Mouse (Mus musculus) embryonic facial prominence, embryonic 12.5 days (tissue): ENCODE results near the gene 1700030J22Rik. TPM values are rescaled to one million over a fixed set of nuclear protein-coding genes. Genes with fewer than 3 reads are reported as not detected.
A peak's percentile ranks its signal among the peaks of the same experiment; 100 is the strongest.

ENCODE experiments used
- ATAC-seq: fragments of 200-750 bp; cut with Nextera tagmentation; 2 replicates; pipeline ENCODE4 v1.8.0; 2017; ENCODE audit not compliant: insufficient number of reproducible peaks, insufficient read depth, low FRiP score, low TSS enrichment
- H3K27ac ChIP-seq: fragments of 300-500 bp; sonication (generic); 2 replicates; pipeline ENCODE4 v1.5.1; 2016; ENCODE audit warnings: mild to moderate bottlenecking
- H3K27me3 ChIP-seq: fragments of 300-500 bp; sonication (generic); 2 replicates; pipeline ENCODE4 v1.6.1; 2016; ENCODE audit warnings: mild to moderate bottlenecking, moderate library complexity
- H3K36me3 ChIP-seq: fragments of 300-500 bp; sonication (generic); 2 replicates; pipeline ENCODE4 v1.6.1; 2016; ENCODE audit warnings: mild to moderate bottlenecking
- H3K4me1 ChIP-seq: fragments of 300-500 bp; sonication (generic); 2 replicates; pipeline ENCODE4 v1.6.1; 2016
- H3K4me2 ChIP-seq: fragments of 300-500 bp; sonication (generic); replicated peaks from 2 replicates; pipeline ENCODE4 v1.6.1; 2016; ENCODE audit warnings: mild to moderate bottlenecking, moderate library complexity
- H3K4me3 ChIP-seq: fragments of 300-500 bp; sonication (generic); 2 replicates; pipeline ENCODE4 v1.5.1; 2016; ENCODE audit warnings: mild to moderate bottlenecking
- H3K9ac ChIP-seq: fragments of 300-500 bp; sonication (generic); 2 replicates; pipeline ENCODE4 v1.6.1; 2016; ENCODE audit warnings: mild to moderate bottlenecking, moderate library complexity
- H3K9me3 ChIP-seq: fragments of 300-500 bp; sonication (generic); 2 replicates; pipeline ENCODE4 v1.6.1; 2016; ENCODE audit warnings: mild to moderate bottlenecking, moderate library complexity
- WGBS: fragments of 180-500 bp; shearing (Covaris S2); methylation state at CpG from one replicate; pipeline ENCODE4 v1.1.7; 2016; 5-methylcytosine and 5-hydroxymethylcytosine counted together
- polyA plus RNA-seq: library from polyadenylated mRNA; unstranded; fragments of >200 nt; fragmentation: Nextera tagmentation; extraction: Ambion mirVana; gene quantifications from 2 replicates; pipeline ENCODE4 v1.2.1, GENCODE M21; 2016

Gene 1700030J22Rik
- polyA plus RNA-seq = 2.3 and 2.6 TPM in 2 replicates

GRCm38 (mm10) chr8:116978631-116979256 lies at the start of gene 1700030J22Rik:
TSS of gene 1700030J22Rik (minus strand) at chr8:116978959.
- 0 out of 2 replicates have a peak within 1 kb of the TSS, but pooled peaks have one; percentile 0 for H3K27ac ChIP-seq
- peak; percentile 99 for ATAC-seq
- no peaks in the 10 kb centered on the region for H3K27me3 ChIP-seq
- peak within 1 kb of the TSS; percentile 64 for H3K4me3 ChIP-seq
- H3K36me3 ChIP-seq = peaks cover 18% of the 10 kb centered on the region
- H3K9me3 ChIP-seq = no peaks in the 10 kb centered on the region
- H3K4me2 ChIP-seq = peak within 1 kb of the TSS; percentile 59
- under 1% methylated on average over 46 of the region's 46 CpGs for WGBS
- H3K9ac ChIP-seq = peak within 1 kb of the TSS; percentile 31
- peaks cover 9% of the 10 kb centered on the region; the same call in 1 of the 2 replicates for H3K4me1 ChIP-seq

GRCm38 (mm10) chr8:117027601-117028000 lies 48.8 kb upstream of the 1700030J22Rik start:
- H3K4me3 ChIP-seq = no peak overlapping the region
- no peak overlapping the region for H3K27ac ChIP-seq
- ATAC-seq = no peak
- H3K9ac ChIP-seq = no peak overlapping the region
- H3K4me1 ChIP-seq = no peaks in the 10 kb centered on the region
- H3K9me3 ChIP-seq = no peaks in the 10 kb centered on the region
- no peaks in the 10 kb centered on the region for H3K27me3 ChIP-seq
- H3K4me2 ChIP-seq = no peak overlapping the region
- no peaks in the 10 kb centered on the region for H3K36me3 ChIP-seq
- WGBS = 86% methylated on average over 5 of the region's 5 CpGs

GRCm38 (mm10) chr8:117022297-117022993 lies 43.7 kb upstream of the 1700030J22Rik start:
- H3K27ac ChIP-seq = no peak overlapping the region
- no peak overlapping the region for H3K4me3 ChIP-seq
- peaks cover 4% of the 10 kb centered on the region; the same call in 1 of the 2 replicates for H3K27me3 ChIP-seq
- H3K4me2 ChIP-seq = no peak overlapping the region
- no peaks in the 10 kb centered on the region for H3K4me1 ChIP-seq
- no peak for ATAC-seq
- no peak overlapping the region for H3K9ac ChIP-seq
- no peaks in the 10 kb centered on the region for H3K36me3 ChIP-seq
- 65% methylated on average over 1 of the region's 1 CpGs for WGBS
- no peaks in the 10 kb centered on the region for H3K9me3 ChIP-seq

- Histone ChIP-seq H3K4me3 (no peak overlapping the region), H3K36me3 (no peaks in the 10 kb centered on the region), H3K27me3 (peaks cover 4% of the 10 kb centered on the region; the same call in 1 of the 2 replicates), H3K27ac (no peak overlapping the region), H3K4me2 (no peak overlapping the region), H3K4me1 (no peaks in the 10 kb centered on the region), H3K9ac (no peak overlapping the region), H3K9me3 (no peaks in the 10 kb centered on the region)
- WGBS = 84% methylated on average over 18 of the region's 18 CpGs
- ATAC-seq = no peak
Observed at GRCm38 (mm10) chr8:117019323-117020275, 40.8 kb upstream of the 1700030J22Rik start.

- Histone ChIP-seq H3K9me3 (no peaks in the 10 kb centered on the region), H3K27me3 (peaks cover 4% of the 10 kb centered on the region; the same call in 1 of the 2 replicates), H3K4me3 (no peak overlapping the region), H3K9ac (no peak overlapping the region), H3K4me1 (no peaks in the 10 kb centered on the region), H3K27ac (no peak overlapping the region), H3K4me2 (no peak overlapping the region), H3K36me3 (no peaks in the 10 kb centered on the region)
- ATAC-seq = no peak
- WGBS = 94% methylated on average over 4 of the region's 4 CpGs
Observed at GRCm38 (mm10) chr8:117017896-117018295, 39.1 kb upstream of the 1700030J22Rik start.

GRCm38 (mm10) chr8:117017006-117017405 lies 38.2 kb upstream of the 1700030J22Rik start:
- Histone ChIP-seq H3K27ac (no peak overlapping the region), H3K4me2 (no peak overlapping the region), H3K36me3 (no peaks in the 10 kb centered on the region), H3K9me3 (no peaks in the 10 kb centered on the region), H3K27me3 (peaks cover 4% of the 10 kb centered on the region; the same call in 1 of the 2 replicates), H3K4me3 (no peak overlapping the region), H3K4me1 (no peaks in the 10 kb centered on the region), H3K9ac (no peak overlapping the region)
- ATAC-seq = no peak
- 29% methylated on average over 8 of the region's 8 CpGs for WGBS

GRCm38 (mm10) chr8:117015670-117016069 lies 36.9 kb upstream of the 1700030J22Rik start:
- 78% methylated on average over 3 of the region's 4 CpGs for WGBS
- Histone ChIP-seq H3K36me3 (no peaks in the 10 kb centered on the region), H3K4me3 (no peak overlapping the region), H3K9ac (no peak overlapping the region), H3K27me3 (peaks cover 4% of the 10 kb centered on the region; the same call in 1 of the 2 replicates), H3K27ac (no peak overlapping the region), H3K4me2 (no peak overlapping the region), H3K4me1 (no peaks in the 10 kb centered on the region), H3K9me3 (no peaks in the 10 kb centered on the region)
- ATAC-seq = no peak

- no peaks in the 10 kb centered on the region for H3K36me3 ChIP-seq
- no peaks in the 10 kb centered on the region for H3K9me3 ChIP-seq
- no peak overlapping the region for H3K27ac ChIP-seq
- H3K4me2 ChIP-seq = no peak overlapping the region
- no peaks in the 10 kb centered on the region for H3K4me1 ChIP-seq
- no peaks in the 10 kb centered on the region for H3K27me3 ChIP-seq
- no peak overlapping the region for H3K4me3 ChIP-seq
- H3K9ac ChIP-seq = no peak overlapping the region
- WGBS = 89% methylated on average over 9 of the region's 9 CpGs
- no peak for ATAC-seq
Observed at GRCm38 (mm10) chr8:117011366-117011765, 32.6 kb upstream of the 1700030J22Rik start.

GRCm38 (mm10) chr8:116994016-116994716 lies 15.4 kb upstream of the 1700030J22Rik start:
- H3K4me2 ChIP-seq = peak overlapping the region; percentile 54
- 0 out of 2 replicates have a peak, but pooled peaks cover 2% of the 10 kb centered on the region for H3K36me3 ChIP-seq
- peak overlapping the region; percentile 79; the same call in 1 of the 2 replicates for H3K27ac ChIP-seq
- H3K9me3 ChIP-seq = no peaks in the 10 kb centered on the region
- no peaks in the 10 kb centered on the region for H3K27me3 ChIP-seq
- WGBS = 67% methylated on average over 11 of the region's 11 CpGs
- ATAC-seq = no peak
- H3K9ac ChIP-seq = peak overlapping the region; percentile 49
- H3K4me1 ChIP-seq = peaks cover 8% of the 10 kb centered on the region; the same call in 1 of the 2 replicates
- H3K4me3 ChIP-seq = peak overlapping the region; percentile 62

- Histone ChIP-seq H3K9ac (peak within 1 kb of the TSS; percentile 55), H3K27me3 (no peaks in the 10 kb centered on the region), H3K36me3 (0 out of 2 replicates have a peak, but pooled peaks cover 2% of the 10 kb centered on the region), H3K4me3 (peak within 1 kb of the TSS; percentile 62), H3K9me3 (no peaks in the 10 kb centered on the region), H3K4me2 (peak within 1 kb of the TSS; percentile 54), H3K27ac (peak within 1 kb of the TSS; percentile 79), H3K4me1 (peaks cover 8% of the 10 kb centered on the region; the same call in 1 of the 2 replicates)
- ATAC-seq = peak; percentile 100
- under 1% methylated on average over 56 of the region's 56 CpGs for WGBS
Observed at GRCm38 (mm10) chr8:116993095-116993867, 14.5 kb upstream of the 1700030J22Rik start, which contains the start of gene Gcsh. TSS of gene Gcsh (minus strand) at chr8:116993537.
